Mouse (Mus musculus) embryonic facial prominence, embryonic 12.5 days (tissue): ENCODE data around the gene Pafah1b3. TPM values are rescaled to one million over a fixed set of nuclear protein-coding genes. Genes with fewer than 3 reads are reported as not detected.
A peak's percentile ranks its signal among the peaks of the same experiment; 100 is the strongest.

ENCODE experiments used
- ATAC-seq: fragments of 200-750 bp; cut with Nextera tagmentation; 2 replicates; pipeline ENCODE4 v1.8.0; 2017; ENCODE audit not compliant: insufficient number of reproducible peaks, insufficient read depth, low FRiP score, low TSS enrichment
- H3K27ac ChIP-seq: fragments of 300-500 bp; sonication (generic); 2 replicates; pipeline ENCODE4 v1.5.1; 2016; ENCODE audit warnings: mild to moderate bottlenecking
- H3K27me3 ChIP-seq: fragments of 300-500 bp; sonication (generic); 2 replicates; pipeline ENCODE4 v1.6.1; 2016; ENCODE audit warnings: mild to moderate bottlenecking, moderate library complexity
- H3K36me3 ChIP-seq: fragments of 300-500 bp; sonication (generic); 2 replicates; pipeline ENCODE4 v1.6.1; 2016; ENCODE audit warnings: mild to moderate bottlenecking
- H3K4me1 ChIP-seq: fragments of 300-500 bp; sonication (generic); 2 replicates; pipeline ENCODE4 v1.6.1; 2016
- H3K4me2 ChIP-seq: fragments of 300-500 bp; sonication (generic); replicated peaks from 2 replicates; pipeline ENCODE4 v1.6.1; 2016; ENCODE audit warnings: mild to moderate bottlenecking, moderate library complexity
- H3K4me3 ChIP-seq: fragments of 300-500 bp; sonication (generic); 2 replicates; pipeline ENCODE4 v1.5.1; 2016; ENCODE audit warnings: mild to moderate bottlenecking
- H3K9ac ChIP-seq: fragments of 300-500 bp; sonication (generic); 2 replicates; pipeline ENCODE4 v1.6.1; 2016; ENCODE audit warnings: mild to moderate bottlenecking, moderate library complexity
- H3K9me3 ChIP-seq: fragments of 300-500 bp; sonication (generic); 2 replicates; pipeline ENCODE4 v1.6.1; 2016; ENCODE audit warnings: mild to moderate bottlenecking, moderate library complexity
- WGBS: fragments of 180-500 bp; shearing (Covaris S2); methylation state at CpG from one replicate; pipeline ENCODE4 v1.1.7; 2016; 5-methylcytosine and 5-hydroxymethylcytosine counted together
- polyA plus RNA-seq: library from polyadenylated mRNA; unstranded; fragments of >200 nt; fragmentation: Nextera tagmentation; extraction: Ambion mirVana; gene quantifications from 2 replicates; pipeline ENCODE4 v1.2.1, GENCODE M21; 2016

Gene Pafah1b3
- polyA plus RNA-seq, 1 experiment from 2014 or later = 317 TPM

DNA sequence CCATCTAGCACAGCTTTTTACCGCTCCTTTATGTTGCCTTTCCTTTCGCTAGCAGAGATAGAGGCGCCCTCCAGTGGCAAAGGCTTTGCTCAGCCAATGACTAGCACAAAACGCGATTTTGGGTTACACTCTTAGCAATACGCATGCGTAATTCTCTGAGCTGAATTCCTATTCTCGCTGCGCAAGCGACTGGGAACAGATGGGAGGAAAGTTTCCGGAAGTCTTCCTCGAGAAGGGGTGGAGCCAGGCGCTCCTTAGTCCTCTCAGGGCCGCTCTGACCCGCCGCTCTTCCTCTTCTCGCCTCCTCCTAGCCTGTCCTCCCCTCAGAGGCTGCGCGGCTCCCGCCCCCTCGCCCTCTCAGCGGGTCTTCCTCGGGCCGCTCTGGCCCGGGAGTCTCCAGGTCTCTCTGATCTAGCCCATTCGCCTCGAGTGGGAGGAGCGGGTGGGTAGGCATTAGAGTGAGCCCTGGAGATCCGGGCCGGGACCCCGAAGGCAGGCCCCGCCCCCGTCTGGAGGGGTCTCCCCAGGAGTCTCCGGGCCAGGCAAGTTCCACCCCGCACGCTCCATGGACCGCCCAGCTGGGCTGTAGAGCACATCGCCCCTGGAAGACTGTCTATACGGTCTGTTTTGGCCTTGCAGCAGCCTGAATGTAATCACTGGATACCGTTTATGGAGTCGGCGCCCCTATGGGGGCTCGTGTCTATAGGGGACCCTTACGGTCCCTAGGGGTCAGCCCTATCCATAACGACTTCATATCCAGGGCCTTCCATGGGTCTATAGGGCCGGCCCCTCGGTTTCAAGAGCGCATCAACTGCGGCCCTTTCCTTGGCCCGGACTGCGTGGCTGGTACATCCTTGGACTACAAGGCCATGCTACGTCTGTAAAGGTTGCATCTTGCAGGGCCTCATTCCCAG is 19.0 kb upstream of the Pafah1b3 start, which contains the start of gene Megf8:
Gene Megf8 (plus strand): TSS at position 633 of the 914 bp plus-strand sequence.
- no peaks in the 10 kb centered on the region for H3K36me3 ChIP-seq
- peaks cover 38% of the 10 kb centered on the region for H3K27me3 ChIP-seq
- peak within 1 kb of the TSS; percentile 99 for H3K4me2 ChIP-seq
- peak within 1 kb of the TSS; percentile 84 for H3K9ac ChIP-seq
- H3K27ac ChIP-seq = peak within 1 kb of the TSS; percentile 78
- peak within 1 kb of the TSS; percentile 75 for H3K4me3 ChIP-seq
- peaks cover 28% of the 10 kb centered on the region for H3K4me1 ChIP-seq
- no peaks in the 10 kb centered on the region for H3K9me3 ChIP-seq
- 1% methylated on average over 52 of the region's 52 CpGs for WGBS
- peak; percentile 99 for ATAC-seq

DNA sequence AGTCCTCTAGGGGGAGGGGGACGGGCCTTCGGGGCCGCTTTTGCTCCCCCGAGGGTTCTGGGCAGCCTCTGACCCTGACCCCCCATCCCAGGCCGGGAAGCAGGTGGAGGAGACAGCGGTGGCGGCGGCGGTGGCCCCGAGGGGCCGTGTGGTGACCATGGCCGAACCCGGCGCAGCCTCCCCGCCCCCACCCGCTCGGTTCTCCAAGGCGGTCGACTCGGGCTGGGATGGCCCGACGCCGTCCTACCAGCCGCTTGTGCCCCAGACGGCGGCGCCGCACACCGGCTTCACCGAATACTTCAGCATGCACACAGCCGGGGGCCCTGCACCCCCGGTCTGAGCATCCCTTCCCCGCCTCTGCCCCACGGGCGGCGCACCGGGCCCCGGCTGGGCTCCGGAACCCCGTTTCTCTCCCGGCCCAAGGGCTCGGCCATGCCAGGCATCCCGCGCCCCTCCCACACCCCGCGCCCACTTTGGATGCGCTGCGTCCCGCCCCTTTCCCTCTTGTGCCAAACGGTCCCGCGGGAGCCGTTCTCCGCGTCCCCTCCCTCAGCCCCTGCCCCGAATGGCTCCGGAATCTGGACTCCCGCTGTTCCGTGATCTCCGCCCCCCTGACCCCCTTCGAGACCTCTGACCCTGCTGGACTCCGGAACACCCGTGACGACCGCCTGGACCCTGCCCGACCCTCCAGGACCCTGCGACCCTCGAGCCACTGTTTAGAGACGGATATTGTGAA is 17.7 kb upstream of the Pafah1b3 start:
- peaks cover 47% of the 10 kb centered on the region for H3K27me3 ChIP-seq
- under 1% methylated on average over 68 of the region's 69 CpGs for WGBS
- ATAC-seq = no peak
- H3K4me3 ChIP-seq = peak overlapping the region; percentile 40
- peaks cover 20% of the 10 kb centered on the region for H3K4me1 ChIP-seq
- H3K9me3 ChIP-seq = no peaks in the 10 kb centered on the region
- H3K9ac ChIP-seq = peak overlapping the region; percentile 51
- H3K27ac ChIP-seq = no peak overlapping the region
- H3K36me3 ChIP-seq = no peaks in the 10 kb centered on the region
- peak overlapping the region; percentile 80 for H3K4me2 ChIP-seq

- peak overlapping the region; percentile 40 for H3K4me3 ChIP-seq
These were observed 17.0 kb upstream of the Pafah1b3 start for GRCm38 (mm10) chr7:25314606-25315305.

DNA sequence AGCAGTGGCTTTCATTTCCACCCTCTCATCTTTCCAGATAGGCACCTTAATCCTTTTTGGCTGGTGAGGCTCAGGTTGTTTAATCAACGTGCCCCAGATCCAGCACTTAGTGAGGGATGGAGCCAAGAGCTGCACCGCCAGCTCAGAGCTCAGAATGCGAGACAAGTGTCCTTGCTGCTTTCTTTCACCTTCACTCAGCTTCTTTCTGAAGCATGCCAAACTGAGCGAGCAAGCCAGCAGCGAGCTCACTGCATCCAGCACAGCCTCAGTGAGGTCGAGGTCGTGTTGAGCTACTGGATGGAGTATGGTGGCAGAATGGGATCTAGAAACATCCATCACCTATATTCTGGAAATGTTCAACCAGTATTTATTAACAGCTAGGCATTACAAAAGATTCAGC is 15.5 kb upstream of the Pafah1b3 start:
- Histone ChIP-seq H3K4me1 (peaks cover 20% of the 10 kb centered on the region), H3K4me3 (no peak overlapping the region), H3K4me2 (no peak overlapping the region), H3K36me3 (no peaks in the 10 kb centered on the region), H3K9me3 (no peaks in the 10 kb centered on the region), H3K9ac (no peak overlapping the region), H3K27me3 (peaks cover 55% of the 10 kb centered on the region), H3K27ac (no peak overlapping the region)
- ATAC-seq = no peak
- WGBS = 38% methylated on average over 7 of the region's 7 CpGs

More at GRCm38 (mm10) chr7:25314606-25315305, 17.0 kb upstream of the Pafah1b3 start:
- Histone ChIP-seq H3K27me3 (peaks cover 47% of the 10 kb centered on the region), H3K36me3 (no peaks in the 10 kb centered on the region), H3K27ac (no peak overlapping the region), H3K9ac (peak overlapping the region; percentile 51), H3K4me1 (peaks cover 20% of the 10 kb centered on the region), H3K4me2 (peak overlapping the region; percentile 80), H3K9me3 (no peaks in the 10 kb centered on the region)
- 2% methylated on average over 50 of the region's 51 CpGs for WGBS
- ATAC-seq = no peak

- ATAC-seq = no peak
- Histone ChIP-seq H3K27me3 (peaks cover 65% of the 10 kb centered on the region), H3K9me3 (no peaks in the 10 kb centered on the region), H3K4me1 (peaks cover 14% of the 10 kb centered on the region), H3K4me2 (no peak overlapping the region), H3K27ac (no peak overlapping the region), H3K36me3 (no peaks in the 10 kb centered on the region), H3K4me3 (no peak overlapping the region), H3K9ac (no peak overlapping the region)
- WGBS = 74% methylated on average over 11 of the region's 11 CpGs
These were observed 13.4 kb upstream of the Pafah1b3 start for GRCm38 (mm10) chr7:25311193-25311592.

DNA sequence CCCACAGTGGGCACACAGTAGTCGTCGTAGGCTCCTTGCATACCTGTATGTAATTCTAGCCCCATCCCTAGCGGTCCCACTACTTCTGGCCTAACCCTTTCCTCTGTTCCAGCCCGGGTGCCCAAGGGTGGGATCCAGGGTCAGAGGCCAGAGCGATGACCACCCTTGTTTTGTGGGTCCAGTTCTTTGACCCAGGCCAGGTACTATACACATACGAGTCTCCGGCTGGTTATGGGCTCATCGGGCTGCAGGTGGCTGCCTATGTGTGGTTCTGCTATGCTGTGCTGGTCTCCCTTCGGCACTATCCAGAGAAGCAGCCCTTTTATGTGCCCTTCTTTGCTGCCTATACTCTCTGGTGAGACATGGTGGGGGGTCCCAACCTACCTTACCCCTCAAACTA is 11.6 kb upstream of the Pafah1b3 start:
- 76% methylated on average over 9 of the region's 9 CpGs for WGBS
- Histone ChIP-seq H3K4me2 (no peak overlapping the region), H3K27me3 (peaks cover 52% of the 10 kb centered on the region), H3K9ac (no peak overlapping the region), H3K9me3 (no peaks in the 10 kb centered on the region), H3K4me3 (no peak overlapping the region), H3K27ac (no peak overlapping the region), H3K4me1 (peaks cover 8% of the 10 kb centered on the region), H3K36me3 (no peaks in the 10 kb centered on the region)
- no peak; the same call in 1 of the 2 replicates for ATAC-seq

GRCm38 (mm10) chr7:25308702-25309318 is 11.0 kb upstream of the Pafah1b3 start:
- peaks cover 8% of the 10 kb centered on the region for H3K4me1 ChIP-seq
- no peak overlapping the region for H3K9ac ChIP-seq
- no peak for ATAC-seq
- H3K4me2 ChIP-seq = no peak overlapping the region
- H3K9me3 ChIP-seq = no peaks in the 10 kb centered on the region
- WGBS = 60% methylated on average over 17 of the region's 17 CpGs
- H3K27me3 ChIP-seq = peaks cover 47% of the 10 kb centered on the region
- H3K4me3 ChIP-seq = no peak overlapping the region
- no peaks in the 10 kb centered on the region for H3K36me3 ChIP-seq
- no peak overlapping the region for H3K27ac ChIP-seq

DNA sequence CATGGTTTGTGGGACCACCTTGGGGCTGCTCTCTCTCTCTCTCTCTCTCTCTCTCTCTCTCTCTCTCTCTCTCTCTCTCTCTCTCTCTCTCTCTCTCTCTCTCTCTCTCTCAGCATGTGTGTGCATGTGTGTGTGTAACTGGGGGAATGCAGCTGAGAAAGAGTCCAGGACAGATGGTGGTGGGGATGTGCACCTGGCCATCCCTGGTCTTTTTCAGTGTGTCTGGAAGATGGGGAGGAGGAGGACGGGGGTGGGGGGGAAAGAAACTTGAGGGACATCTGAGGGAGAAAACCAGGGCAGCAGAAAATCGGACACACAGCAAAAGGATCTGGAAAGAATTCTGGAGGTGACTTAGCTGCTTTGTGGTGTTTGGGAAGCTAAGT is 8.8 kb upstream of the Pafah1b3 start:
- 51% methylated on average over 2 of the region's 2 CpGs for WGBS
- H3K4me2 ChIP-seq = peak overlapping the region; percentile 95; the same call in 1 of the 2 replicates
- no peak overlapping the region for H3K9ac ChIP-seq

DNA sequence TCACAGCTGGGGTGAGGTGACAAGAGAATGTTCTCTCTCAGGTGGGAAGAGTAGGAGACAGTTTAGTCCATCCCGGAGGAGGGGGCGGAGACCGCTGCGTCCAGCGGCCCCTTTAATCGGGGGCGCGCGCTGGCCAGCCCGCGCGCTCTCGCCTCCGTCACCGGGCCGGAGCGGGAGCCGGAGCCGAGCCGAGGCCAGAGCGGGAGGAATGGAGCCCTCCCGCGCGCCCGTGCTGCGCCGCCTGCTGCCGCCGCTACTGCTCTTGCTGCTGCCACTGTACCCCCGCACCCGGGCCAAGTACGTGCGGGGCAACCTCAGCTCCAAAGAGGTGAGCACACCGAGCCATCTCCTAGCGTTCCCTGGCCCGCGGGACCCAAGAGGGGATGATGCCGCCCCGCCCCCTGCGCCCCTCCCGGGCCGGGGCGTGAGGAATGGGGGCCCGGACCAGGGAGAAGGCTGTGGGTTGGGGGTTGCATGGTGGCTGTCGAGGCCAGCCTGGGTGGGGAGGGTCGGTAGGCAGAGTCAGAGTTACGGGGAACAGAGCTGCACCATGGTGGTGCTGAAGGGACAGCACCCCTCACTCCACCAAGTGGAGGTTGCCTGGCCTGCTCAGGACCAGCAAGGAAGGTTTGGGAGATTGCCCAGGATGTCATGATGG is 8.3 kb upstream of the Pafah1b3 start, which contains the start of gene Tmem145:
Gene Tmem145 (plus strand): TSS at position 151 of the 658 bp plus-strand sequence.
- peak within 1 kb of the TSS; percentile 95 for H3K4me2 ChIP-seq
- no peaks in the 10 kb centered on the region for H3K36me3 ChIP-seq
- H3K4me3 ChIP-seq = peak within 1 kb of the TSS; percentile 49
- under 1% methylated on average over 47 of the region's 47 CpGs for WGBS
- peaks cover 8% of the 10 kb centered on the region for H3K4me1 ChIP-seq
- H3K27ac ChIP-seq = peak within 1 kb of the TSS; percentile 52; the same call in 1 of the 2 replicates
- ATAC-seq = peak; percentile 87
- H3K9ac ChIP-seq = peak within 1 kb of the TSS; percentile 50
- peaks cover 26% of the 10 kb centered on the region for H3K27me3 ChIP-seq
- no peaks in the 10 kb centered on the region for H3K9me3 ChIP-seq

More for the DNA sequence above, 8.8 kb upstream of the Pafah1b3 start:
- Histone ChIP-seq H3K27ac (no peak overlapping the region), H3K4me1 (peaks cover 8% of the 10 kb centered on the region), H3K9me3 (no peaks in the 10 kb centered on the region), H3K27me3 (peaks cover 31% of the 10 kb centered on the region), H3K36me3 (no peaks in the 10 kb centered on the region), H3K4me3 (peak overlapping the region; percentile 49; the same call in 1 of the 2 replicates)
- no peak for ATAC-seq

DNA sequence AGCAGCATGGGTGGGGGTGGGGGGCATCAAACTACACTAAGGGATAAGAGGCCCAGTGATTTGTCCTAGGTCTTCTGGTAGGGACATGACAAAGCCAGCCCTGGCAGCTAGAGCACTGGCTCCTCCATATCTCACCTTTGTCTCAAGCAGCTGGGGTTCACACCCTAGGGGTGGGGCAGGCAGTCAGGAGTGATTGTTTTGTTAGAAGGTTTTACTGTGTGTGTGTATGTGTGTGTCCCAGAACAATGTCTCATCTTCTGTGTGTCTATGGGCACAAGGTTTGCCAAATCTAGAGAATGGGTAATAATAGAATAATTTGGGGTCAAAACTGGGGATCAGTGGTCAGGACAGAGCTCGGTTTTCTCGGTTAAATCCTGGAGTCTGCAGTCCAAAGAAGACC is 7.7 kb upstream of the Pafah1b3 start:
- H3K4me3 ChIP-seq = peak overlapping the region; percentile 49
- no peaks in the 10 kb centered on the region for H3K36me3 ChIP-seq
- H3K9ac ChIP-seq = no peak overlapping the region; the same call in 1 of the 2 replicates
- H3K4me1 ChIP-seq = peaks cover 8% of the 10 kb centered on the region
- peak overlapping the region; percentile 95 for H3K4me2 ChIP-seq
- peaks cover 24% of the 10 kb centered on the region; the same call in 1 of the 2 replicates for H3K27me3 ChIP-seq
- no peak for ATAC-seq
- no peak overlapping the region for H3K27ac ChIP-seq
- no peaks in the 10 kb centered on the region for H3K9me3 ChIP-seq
- 0% methylated on average over 2 of the region's 2 CpGs for WGBS
